Mouse (Mus musculus) left cerebral cortex, adult 2 months (tissue): ENCODE results near the gene Psg29. TPM values are rescaled to one million over a fixed set of nuclear protein-coding genes. Genes with fewer than 3 reads are reported as not detected.

ENCODE experiments used
- DNase-seq, 2 experiments: peaks; one replicate each; pipeline ENCODE4 v3.0.0; 2021 to 2022; ENCODE audit warnings: low spot score in 2 of 2, mixed read lengths in 1 of 2; ENCODE audit errors: extremely low spot score in 1 of 2
- H3K27ac ChIP-seq: fragments of 200-600 bp; 2 replicates; pipeline ENCODE4 v1.8.1; 2022
- H3K4me3 ChIP-seq: fragments of 200-600 bp; 2 replicates; pipeline ENCODE4 v1.8.1; 2022
- CTCF ChIP-seq: fragments of 200-600 bp; IDR thresholded peaks from 2 replicates; pipeline ENCODE4 v1.8.1; 2022; ENCODE audit warnings: antibody characterized with exemption, mild to moderate bottlenecking, moderate library complexity
- intact Hi-C: fragments of 180-260 bp; cut with DNase I; formaldehyde crosslinking; loops from one replicate; pipeline ENCODE4 v1.15.1; 2025
- long read RNA-seq, 2 experiments: library from polyadenylated mRNA; stranded (forward); transcript quantifications; one replicate each; pipeline ENCODE4 v2.0.0; 2021; ENCODE audit warnings: borderline mapping rate in 2 of 2
- total RNA-seq, 2 experiments: library from RNA; stranded (reverse); gene quantifications; 2 replicates each; pipeline ENCODE4 v1.2.3; 2021

Psg29 gene
- not detected for total RNA-seq
- long read RNA-seq, experiment 1 = 0 reads
- long read RNA-seq, experiment 2 = 0 reads

- no peak for TF ChIP-seq CTCF
- H3K27ac ChIP-seq = no peak within 1 kb of the TSS
- H3K4me3 ChIP-seq = no peak within 1 kb of the TSS
- DNase-seq = no peak
- intact Hi-C loops = no loop called here
These were observed at the start of gene Psg29 for GRCm38 (mm10) chr7:17203177-17203576. Gene Psg29 (plus strand): TSS chr7:17203477.

DNA sequence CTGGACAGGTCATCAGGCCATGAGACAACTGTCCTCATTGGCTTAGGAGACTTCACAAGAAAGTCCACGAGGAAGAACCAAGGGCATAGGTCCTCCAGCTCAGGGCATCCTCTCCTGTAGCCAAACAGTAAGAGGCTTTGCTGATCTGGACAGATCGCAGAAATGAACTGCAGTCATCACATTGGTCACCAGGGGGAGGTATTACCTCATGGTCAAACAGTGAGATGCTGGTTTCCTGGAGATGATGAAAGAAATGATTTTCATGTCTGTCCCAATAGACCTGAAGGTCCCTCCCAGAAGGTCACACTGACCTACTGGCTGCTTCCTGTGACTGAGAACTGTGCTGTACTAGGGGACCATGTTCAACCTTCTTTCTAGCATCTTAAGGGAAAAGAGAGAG is 47.6 kb upstream of the Psg29 start:
- peak; percentile 43 for TF ChIP-seq CTCF
- peak in 1 of 2 experiments; percentile 20 for DNase-seq
- intact Hi-C loops = no loop called here
- H3K4me3 ChIP-seq = no peak overlapping the region
- H3K27ac ChIP-seq = no peak overlapping the region

- intact Hi-C loops = no loop called here
- no peak overlapping the region for H3K27ac ChIP-seq
- H3K4me3 ChIP-seq = no peak overlapping the region
- no peak for TF ChIP-seq CTCF
- DNase-seq = no peak
These were observed 46.2 kb upstream of the Psg29 start for GRCm38 (mm10) chr7:17156885-17157677.

DNA sequence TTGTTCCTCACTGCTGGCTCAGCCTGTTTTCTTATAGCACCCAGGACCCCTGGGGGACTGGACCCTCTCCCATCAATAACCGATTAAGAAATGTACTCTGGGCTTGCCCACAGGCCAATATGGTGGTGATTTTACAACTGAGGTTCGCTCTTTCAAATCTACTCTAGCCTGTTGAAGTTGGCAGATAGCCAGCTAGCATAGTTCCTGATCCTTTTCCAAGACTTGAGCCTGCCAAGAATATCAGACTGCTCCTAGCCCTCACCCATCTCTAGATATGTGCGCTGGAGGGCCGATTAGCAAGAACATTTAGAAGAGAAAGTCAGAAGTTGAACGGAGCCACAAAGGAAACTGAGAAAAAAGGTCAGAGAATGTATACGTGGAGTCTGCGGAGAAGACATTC is 44.3 kb upstream of the Psg29 start:
- no peak overlapping the region for H3K27ac ChIP-seq
- TF ChIP-seq CTCF = no peak
- no peak overlapping the region for H3K4me3 ChIP-seq
- no peak for DNase-seq
- intact Hi-C loops = no loop called here

- no peak for DNase-seq
- Histone ChIP-seq H3K4me3 (no peak overlapping the region), H3K27ac (no peak overlapping the region)
- intact Hi-C loops = no loop called here
- TF ChIP-seq CTCF = no peak
These were observed 31.4 kb upstream of the Psg29 start for GRCm38 (mm10) chr7:17171827-17172226.

DNA sequence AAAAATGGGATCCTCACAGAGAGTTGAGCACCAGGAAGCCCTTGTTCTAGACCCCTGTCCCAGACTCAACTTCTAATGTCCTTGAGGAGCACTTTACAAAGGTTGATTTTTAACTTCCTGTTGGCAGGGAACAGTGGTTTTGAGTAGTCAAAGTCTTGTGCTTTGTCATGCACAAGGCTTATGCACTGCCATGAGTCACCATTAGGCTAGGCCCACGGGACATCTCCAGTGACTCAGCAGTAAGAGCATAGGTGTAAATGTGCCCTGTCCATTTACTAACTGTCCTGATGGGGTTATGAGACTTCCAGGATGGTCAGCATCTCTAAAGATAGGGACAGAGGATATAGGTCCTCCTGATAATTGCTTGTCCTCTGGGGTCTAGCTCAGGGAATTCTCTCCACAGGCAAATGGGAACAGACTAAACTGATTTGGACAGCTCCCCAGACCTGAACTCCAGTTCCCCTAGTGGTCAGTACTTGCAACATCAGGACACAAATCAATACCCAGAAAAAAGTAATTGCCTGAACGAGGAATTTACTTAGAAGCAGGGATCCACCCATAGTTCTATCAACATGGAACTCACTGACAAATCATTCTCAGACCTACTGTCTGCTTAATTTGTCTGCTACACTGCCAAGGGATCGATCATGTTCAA is 2.4 kb downstream of the Psg29 start:
- no peak overlapping the region for H3K27ac ChIP-seq
- no peak for TF ChIP-seq CTCF
- intact Hi-C loops = no loop called here

More for the DNA sequence above, 2.4 kb downstream of the Psg29 start:
- no peak overlapping the region for H3K4me3 ChIP-seq
- no peak for DNase-seq

Other genes with a start within 250 kb of the Psg29 start
- 100 to 1,000 TPM; 106 to 118 TPM for gene Pnmal1, start 243.8 kb upstream of the Psg29 start, total RNA-seq
- 10 to 100 TPM; 62.3 to 67.7 TPM for gene Gm42372, start 220.4 kb upstream of the Psg29 start, total RNA-seq
- gene Ccdc8, start 210.8 kb upstream of the Psg29 start, total RNA-seq = 1 to 10 TPM; 2.2 to 2.4 TPM
- gene Ppp5c, start 175.6 kb upstream of the Psg29 start, total RNA-seq = 100 to 1,000 TPM; 163 to 168 TPM
- 10 to 100 TPM; 12.1 to 12.8 TPM for gene Hif3a, start 141.1 kb upstream of the Psg29 start, total RNA-seq
- gene Psg16, start 129.4 kb upstream of the Psg29 start, total RNA-seq = 1 to 10 TPM; 3.6 to 5.6 TPM
- gene Ceacam3, start 53.2 kb upstream of the Psg29 start, total RNA-seq = under 1 TPM; 0.14 TPM